Mouse (Mus musculus) G1E (cell line): ENCODE measurements around the gene Nck1. TPM values are rescaled to one million over a fixed set of nuclear protein-coding genes. Genes with fewer than 3 reads are reported as not detected.

Source experiments
- ATAC-seq: 2 replicates; pipeline ENCODE4 v1.8.0; 2016; ENCODE audit warnings: mild to moderate bottlenecking; ENCODE audit not compliant: insufficient number of reproducible peaks, poor library complexity, low FRiP score, severe bottlenecking; ENCODE audit errors: extremely low read depth
- DNase-seq: peaks from one replicate; pipeline ENCODE4 v3.0.0; 2012; ENCODE audit warnings: low spot score
- H3K27me3 ChIP-seq: 2 replicates; pipeline ENCODE4 v1.6.1; 2012; ENCODE audit warnings: mild to moderate bottlenecking, low read length, inconsistent platforms; ENCODE audit not compliant: insufficient read depth
- H3K36me3 ChIP-seq: replicated peaks from 2 replicates; pipeline ENCODE3; 2012; ENCODE audit warnings: mild to moderate bottlenecking, inconsistent platforms
- H3K4me1 ChIP-seq: 2 replicates; pipeline ENCODE4 v1.6.1; 2012; ENCODE audit warnings: low read depth, low read length, inconsistent platforms, mixed read lengths; ENCODE audit not compliant: insufficient read depth
- H3K4me3 ChIP-seq: 2 replicates; pipeline ENCODE4 v1.5.1; 2012; ENCODE audit warnings: low read depth, mild to moderate bottlenecking, inconsistent platforms, low read length, moderate library complexity, mixed read lengths
- H3K9me3 ChIP-seq: replicated peaks from 2 replicates; pipeline ENCODE4 v1.6.1; 2012; ENCODE audit warnings: inconsistent platforms
- CTCF ChIP-seq: IDR thresholded peaks from 2 replicates; pipeline ENCODE4 v1.5.1; 2012; ENCODE audit warnings: low read depth, low read length, inconsistent platforms, mixed read lengths
- GATA1 ChIP-seq: IDR thresholded peaks from 2 replicates; pipeline ENCODE4 v1.6.1; 2012; ENCODE audit warnings: borderline replicate concordance, low read length, inconsistent platforms, mixed read lengths
- GATA2 ChIP-seq: IDR thresholded peaks from 2 replicates; pipeline ENCODE4 v1.6.1; 2012; ENCODE audit warnings: low read depth, low read length, inconsistent platforms, borderline replicate concordance
- POLR2AphosphoS5 ChIP-seq: IDR thresholded peaks from 2 replicates; pipeline ENCODE4 v1.6.1; 2012; ENCODE audit warnings: low read depth, low read length, inconsistent platforms; ENCODE audit not compliant: insufficient replicate concordance
- TAL1 ChIP-seq: conservative IDR thresholded peaks from 2 replicates; pipeline ENCODE4 v1.6.1; 2012; ENCODE audit warnings: low read depth, low read length, inconsistent platforms, mixed read lengths
- polyA plus RNA-seq: library from polyadenylated mRNA; stranded (reverse); fragments of >175 nt; gene quantifications from 2 replicates; pipeline ENCODE4 v1.2.3, GENCODE M21; 2012
- total RNA-seq, 2 experiments: library from RNA; stranded (forward) in 1 of 2; stranded (reverse) in 1 of 2; fragments of 200-1000 nt in 1 of 2; fragments of >200 nt in 1 of 2; fragmentation: Nextera tagmentation in 1 of 2; gene quantifications; 2 replicates each; pipeline ENCODE4 v1.2.3; 2014 to 2017

Gene Nck1
- total and polyA plus RNA-seq, 3 experiments, result 3.4 to 64.9 (median 41.2) TPM

GRCm38 (mm10) chr9:100507581-100507980 is 38.4 kb downstream of the Nck1 start:
- no peak for DNase-seq
- H3K36me3 ChIP-seq, result peaks cover 12% of the 10 kb centered on the region
- no peak for TF ChIP-seq GATA2
- TF ChIP-seq TAL1, result no peak
- TF ChIP-seq CTCF, result no peak
- no peak for TF ChIP-seq POLR2AphosphoS5
- no peak for TF ChIP-seq GATA1
- H3K4me1 ChIP-seq, result peaks cover 2% of the 10 kb centered on the region; the same call in 1 of the 2 replicates
- no peaks in the 10 kb centered on the region for H3K27me3 ChIP-seq
- H3K4me3 ChIP-seq, result no peak overlapping the region
- no peak for ATAC-seq
- no peaks in the 10 kb centered on the region for H3K9me3 ChIP-seq

- Histone ChIP-seq H3K4me3 (no peak overlapping the region), H3K27me3 (no peaks in the 10 kb centered on the region), H3K9me3 (no peaks in the 10 kb centered on the region), H3K4me1 (peaks cover 2% of the 10 kb centered on the region; the same call in 1 of the 2 replicates), H3K36me3 (peaks cover 13% of the 10 kb centered on the region)
- DNase-seq (no peak), ATAC-seq (no peak)
- TF ChIP-seq TAL1, result no peak
- TF ChIP-seq GATA2, result no peak
- TF ChIP-seq GATA1, result no peak
- TF ChIP-seq CTCF, result no peak
- no peak for TF ChIP-seq POLR2AphosphoS5
Observed at GRCm38 (mm10) chr9:100506652-100507051, 39.3 kb downstream of the Nck1 start.

GRCm38 (mm10) chr9:100505498-100505897 is 40.4 kb downstream of the Nck1 start:
- ATAC-seq, result no peak
- Histone ChIP-seq H3K4me1 (peaks cover 2% of the 10 kb centered on the region; the same call in 1 of the 2 replicates), H3K27me3 (no peaks in the 10 kb centered on the region), H3K4me3 (no peak overlapping the region), H3K9me3 (no peaks in the 10 kb centered on the region), H3K36me3 (peaks cover 17% of the 10 kb centered on the region)
- TF ChIP-seq TAL1 (no peak), CTCF (no peak), POLR2AphosphoS5 (no peak), GATA2 (no peak), GATA1 (no peak)
- DNase-seq, result no peak

- Histone ChIP-seq H3K4me1 (no peaks in the 10 kb centered on the region), H3K4me3 (no peak overlapping the region), H3K36me3 (peaks cover 42% of the 10 kb centered on the region), H3K27me3 (no peaks in the 10 kb centered on the region), H3K9me3 (no peaks in the 10 kb centered on the region)
- TF ChIP-seq GATA1, result no peak
- TF ChIP-seq POLR2AphosphoS5, result no peak
- TF ChIP-seq GATA2, result no peak
- no peak for TF ChIP-seq CTCF
- no peak for TF ChIP-seq TAL1
- ATAC-seq (no peak), DNase-seq (no peak)
Observed at GRCm38 (mm10) chr9:100493611-100494261, 52.2 kb downstream of the Nck1 start.

- TF ChIP-seq GATA1 (no peak), TAL1 (no peak)
- ATAC-seq, result no peak
- H3K4me3 ChIP-seq, result no peak overlapping the region
- peaks cover 47% of the 10 kb centered on the region for H3K36me3 ChIP-seq
- H3K9me3 ChIP-seq, result no peaks in the 10 kb centered on the region
- H3K27me3 ChIP-seq, result no peaks in the 10 kb centered on the region
- DNase-seq, result no peak
- H3K4me1 ChIP-seq, result no peaks in the 10 kb centered on the region
Observed at GRCm38 (mm10) chr9:100491424-100491823, 54.5 kb downstream of the Nck1 start.

- Histone ChIP-seq H3K4me3 (no peak overlapping the region), H3K9me3 (no peaks in the 10 kb centered on the region), H3K36me3 (peaks cover 52% of the 10 kb centered on the region), H3K27me3 (no peaks in the 10 kb centered on the region), H3K4me1 (no peaks in the 10 kb centered on the region)
- TF ChIP-seq GATA2, result no peak
- no peak for TF ChIP-seq CTCF
- TF ChIP-seq GATA1, result no peak
- no peak for TF ChIP-seq TAL1
- TF ChIP-seq POLR2AphosphoS5, result no peak
- no peak for ATAC-seq
- DNase-seq, result no peak
Observed at GRCm38 (mm10) chr9:100488969-100489368, 57.0 kb downstream of the Nck1 start.
